Mouse (Mus musculus) bone marrow, adult 2 months (tissue): ENCODE results near the gene Mettl8.

Experiments
- CTCF ChIP-seq: fragments of 200-500 bp; IDR thresholded peaks from 2 replicates; pipeline ENCODE4 v1.5.1; 2011; ENCODE audit warnings: low read length, control low read depth; ENCODE audit not compliant: control insufficient read depth, insufficient read depth
- POLR2A ChIP-seq: fragments of 200-500 bp; IDR thresholded peaks from 2 replicates; pipeline ENCODE4 v1.6.1; 2011; ENCODE audit warnings: low read depth, mild to moderate bottlenecking, control low read depth, low read length, borderline replicate concordance; ENCODE audit not compliant: control insufficient read depth

- TF ChIP-seq CTCF (no peak), POLR2A (no peak)
Measured at GRCm38 (mm10) chr2:70992715-70993114, 62.7 kb downstream of the Mettl8 start.
